Mouse (Mus musculus): ENCODE data around the gene Apba3.

- TF ChIP-seq CTCF (IDR thresholded peaks at IDR 0.05; ENCODE audit: borderline replicate concordance, extremely low read depth, insufficient read depth, insufficient read length) (no peak), POLR2A (IDR thresholded peaks at IDR 0.05; ENCODE audit: borderline replicate concordance, extremely low read depth, insufficient read depth, insufficient read length, poor library complexity, severe bottlenecking) (no peak)
Observed at GRCm38 (mm10) chr10:81302781-81303218, 36.0 kb downstream of the Apba3 start.
